Comparison of ENCODE assay signal across 1 mouse cellular context in the genomic region with DNA sequence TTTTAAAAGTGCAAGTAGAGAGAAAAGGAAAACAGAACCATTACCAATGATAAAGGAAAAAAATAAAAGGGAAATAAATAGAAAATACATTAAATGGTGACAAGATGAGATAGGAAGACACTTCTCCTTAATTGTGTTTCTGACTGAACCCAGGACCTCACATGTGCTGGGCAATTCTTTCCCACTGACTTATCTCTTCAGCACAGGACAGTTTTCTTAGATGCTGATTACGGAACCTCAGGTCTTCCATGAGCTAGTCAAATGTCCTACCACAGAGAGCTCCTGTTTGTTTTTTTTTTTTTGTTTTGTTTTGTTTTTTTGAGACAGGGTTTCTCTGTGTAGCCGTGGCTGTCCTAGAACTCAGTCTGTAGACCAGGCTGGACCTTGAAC.
TF ChIP-seq lines count a peak whose summit lies in the region.

No protein-coding gene starts in this region.

TF ChIP-seq in MEL, 35 proteins besides CTCF, POLR2A, EP300 and RAD21 (continued from another document):
- TF ChIP-seq ZKSCAN1 (IDR thresholded peaks at IDR 0.05; ENCODE audit: low read depth, low read length) = no peak
- peak; percentile 96 for TF ChIP-seq TCF12 (IDR thresholded peaks at IDR 0.05; ENCODE audit: low read depth, low read length)
- peak; percentile 90 for TF ChIP-seq SIN3A (IDR thresholded peaks at IDR 0.05; ENCODE audit: low read length)
- TF ChIP-seq JUND (IDR thresholded peaks at IDR 0.05; ENCODE audit: low read depth, low read length) = no peak
- no peak for TF ChIP-seq USF2 (IDR thresholded peaks at IDR 0.05; ENCODE audit: borderline replicate concordance in 1 of 2, insufficient read depth in 1 of 2, low read depth in 1 of 2, low read length in 2 of 2)
- TF ChIP-seq NRF1 (IDR thresholded peaks at IDR 0.05; ENCODE audit: insufficient read depth, low read depth, low read length, poor library complexity, severe bottlenecking) = no peak
- no peak for TF ChIP-seq UBTF (IDR thresholded peaks at IDR 0.05; ENCODE audit: borderline replicate concordance, insufficient read depth, low read depth, low read length)
- no peak for TF ChIP-seq CHD2 (IDR thresholded peaks at IDR 0.05; ENCODE audit: low read length)
- no peak for TF ChIP-seq ELF1 (IDR thresholded peaks at IDR 0.05; ENCODE audit: low read depth, low read length)
- peak; percentile 77 for TF ChIP-seq MAX (IDR thresholded peaks at IDR 0.05; ENCODE audit: low read length)
- no peak for TF ChIP-seq NELFE (IDR thresholded peaks at IDR 0.05; ENCODE audit: low read depth, low read length)
- no peak for TF ChIP-seq TBP (IDR thresholded peaks at IDR 0.05; ENCODE audit: low read depth, low read length)
- peak; percentile 89 for TF ChIP-seq ZNF384 (IDR thresholded peaks at IDR 0.05; ENCODE audit: low read depth, low read length)
- TF ChIP-seq MAZ (IDR thresholded peaks at IDR 0.05; ENCODE audit: low read depth, low read length) = no peak
- peak; percentile 92 for TF ChIP-seq TAL1 (IDR thresholded peaks at IDR 0.05; ENCODE audit: low read length)
- TF ChIP-seq ZMIZ1 (IDR thresholded peaks at IDR 0.05; ENCODE audit: low read depth, low read length) = no peak
- TF ChIP-seq MAFK (IDR thresholded peaks at IDR 0.05; ENCODE audit: borderline replicate concordance, low read depth, low read length) = peak; percentile 3; the same call in 1 of the 2 replicates
- TF ChIP-seq MEF2A (IDR thresholded peaks at IDR 0.05; ENCODE audit: extremely low read depth, insufficient replicate concordance, low read depth, low read length, poor library complexity, severe bottlenecking) = no peak
- TF ChIP-seq GABPA (IDR thresholded peaks at IDR 0.05; ENCODE audit: low read depth, low read length) = no peak
- TF ChIP-seq KAT2A (conservative IDR thresholded peaks at IDR 0.05; ENCODE audit: low read depth, low read length) = no peak
- TF ChIP-seq ETS1 (IDR thresholded peaks at IDR 0.05; ENCODE audit: low read depth, low read length) = peak; percentile 96
TF ChIP-seq in MEL: peak in this region for 13.
